Mouse (Mus musculus) E14TG2a.4 (cell line): Measurements from ENCODE around the gene Ddx17.

Experiments
- CTCF ChIP-seq: conservative IDR thresholded peaks from 2 replicates; pipeline ENCODE4 v1.5.1; 2014; ENCODE audit warnings: low read length
- NANOG ChIP-seq: IDR thresholded peaks from 2 replicates; pipeline ENCODE4 v1.6.1; 2014; ENCODE audit warnings: borderline replicate concordance, low read length, mixed read lengths
- POU5F1 ChIP-seq: IDR thresholded peaks from 2 replicates; pipeline ENCODE4 v1.6.1; 2014; ENCODE audit warnings: low read length, borderline replicate concordance

GRCm38 (mm10) chr15:79581581-79581980 lies 35.0 kb upstream of the Ddx17 start:
- TF ChIP-seq CTCF (no peak), POU5F1 (no peak), NANOG (no peak)
